Mouse (Mus musculus) kidney, adult 2 months (tissue): ENCODE data around the gene Art4. TPM values are rescaled to one million over a fixed set of nuclear protein-coding genes. Genes with fewer than 3 reads are reported as not detected.

Source experiments
- DNase-seq: peaks from one replicate; pipeline ENCODE4 v3.0.0; 2021
- H3K27ac ChIP-seq: fragments of 200-500 bp; 2 replicates; pipeline ENCODE4 v1.5.1; 2012; ENCODE audit warnings: low read depth, low read length, control low read depth, inconsistent platforms; ENCODE audit not compliant: insufficient read depth
- H3K27me3 ChIP-seq: fragments of 200-500 bp; replicated peaks from 2 replicates; pipeline ENCODE4 v1.6.1; 2012; ENCODE audit warnings: mild to moderate bottlenecking, moderate library complexity, low read length, inconsistent platforms; ENCODE audit not compliant: control insufficient read depth, insufficient read depth
- H3K36me3 ChIP-seq: fragments of 200-500 bp; 2 replicates; pipeline ENCODE4 v1.6.1; 2012; ENCODE audit warnings: mild to moderate bottlenecking, moderate library complexity, low read length, inconsistent platforms; ENCODE audit not compliant: control insufficient read depth, insufficient read depth
- H3K4me1 ChIP-seq: fragments of 200-500 bp; 2 replicates; pipeline ENCODE4 v1.6.1; 2011; ENCODE audit warnings: low read length; ENCODE audit not compliant: control insufficient read depth, insufficient read depth
- H3K4me3 ChIP-seq: fragments of 200-500 bp; 2 replicates; pipeline ENCODE4 v1.5.1; 2011; ENCODE audit warnings: mild to moderate bottlenecking, low read depth, low read length, control low read depth; ENCODE audit not compliant: insufficient read depth
- CTCF ChIP-seq: fragments of 200-500 bp; conservative IDR thresholded peaks from 2 replicates; pipeline ENCODE4 v1.5.1; 2011; ENCODE audit warnings: low read depth, mild to moderate bottlenecking, control low read depth, low read length, moderate library complexity, mixed read lengths; ENCODE audit not compliant: insufficient read depth, insufficient read length
- POLR2A ChIP-seq: fragments of 200-500 bp; IDR thresholded peaks from one replicate; pipeline ENCODE4 v1.6.1; 2011; ENCODE audit warnings: low read depth, low read length, control low read depth
- WGBS: fragments of 180-500 bp; shearing (Covaris S2); methylation state at CpG from one replicate; pipeline ENCODE4 v1.1.7; 2018; 5-methylcytosine and 5-hydroxymethylcytosine counted together
- polyA plus RNA-seq: library from polyadenylated mRNA; depleted of rRNA; stranded (reverse); fragments of >200 nt; gene quantifications from 2 replicates; pipeline ENCODE4 v1.2.3, GENCODE M21; 2012

The Art4 gene
- polyA plus RNA-seq, 1 experiment: 4.9 TPM

GRCm38 (mm10) chr6:136898954-136899353 lies 41.4 kb upstream of the Art4 start:
- Histone ChIP-seq H3K27ac (no peak overlapping the region), H3K36me3 (no peaks in the 10 kb centered on the region), H3K4me3 (no peak overlapping the region), H3K4me1 (no peaks in the 10 kb centered on the region), H3K27me3 (no peaks in the 10 kb centered on the region)
- TF ChIP-seq CTCF: no peak
- TF ChIP-seq POLR2A: no peak
- DNase-seq: no peak
- 72% methylated on average over 2 of the region's 2 CpGs for WGBS

DNA sequence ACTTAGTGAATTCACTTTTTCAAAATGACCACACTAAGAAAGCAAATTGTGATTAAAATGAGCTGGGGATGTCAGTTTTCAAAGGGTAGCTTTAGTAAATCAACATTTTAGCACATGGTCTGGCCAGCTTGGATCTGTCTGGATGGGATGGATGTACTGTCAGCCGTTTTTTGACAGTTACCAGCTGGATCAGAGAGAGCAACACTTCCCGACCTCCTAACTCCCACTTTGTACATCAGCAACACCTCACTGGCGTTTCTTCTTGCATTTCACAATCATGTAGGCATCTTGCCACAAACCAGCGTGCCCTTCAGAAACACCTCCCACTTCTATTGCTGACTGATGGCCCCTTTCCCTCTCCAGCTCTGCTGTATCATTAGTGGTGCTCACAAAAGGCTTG lies 40.7 kb upstream of the Art4 start:
- peak overlapping the region; percentile 55 for H3K27ac ChIP-seq

DNA sequence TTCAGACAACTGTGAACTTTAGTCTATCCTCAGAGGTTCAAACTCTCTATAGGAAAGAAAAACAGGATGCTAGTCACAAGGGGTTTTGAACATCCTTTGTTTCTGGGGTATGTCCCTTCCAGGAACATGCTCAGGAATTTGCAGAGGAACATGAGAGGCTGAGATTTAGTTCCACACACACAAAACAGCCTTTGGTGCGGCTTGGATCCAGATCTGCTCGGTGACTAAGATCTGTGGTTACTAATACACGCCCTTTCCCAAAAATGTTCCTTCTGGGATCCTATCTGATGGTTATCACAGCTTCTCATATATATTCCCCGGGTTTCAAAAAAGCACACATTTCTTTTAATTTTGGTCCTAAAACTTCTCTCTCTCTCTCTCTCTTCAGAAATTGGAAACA lies 40.3 kb upstream of the Art4 start:
- Histone ChIP-seq H3K4me1 (no peaks in the 10 kb centered on the region), H3K27me3 (no peaks in the 10 kb centered on the region), H3K4me3 (no peak overlapping the region), H3K36me3 (no peaks in the 10 kb centered on the region), H3K27ac (peak overlapping the region; percentile 64)
- DNase-seq: no peak
- 68% methylated on average over 4 of the region's 4 CpGs for WGBS
- no peak for TF ChIP-seq POLR2A
- TF ChIP-seq CTCF: no peak

More for the DNA sequence above, 40.7 kb upstream of the Art4 start:
- no peaks in the 10 kb centered on the region for H3K27me3 ChIP-seq
- no peak for DNase-seq
- H3K36me3 ChIP-seq: no peaks in the 10 kb centered on the region
- H3K4me3 ChIP-seq: no peak overlapping the region
- TF ChIP-seq CTCF: no peak
- no peak for TF ChIP-seq POLR2A
- WGBS: 37% methylated on average over 4 of the region's 4 CpGs
- H3K4me1 ChIP-seq: no peaks in the 10 kb centered on the region

DNA sequence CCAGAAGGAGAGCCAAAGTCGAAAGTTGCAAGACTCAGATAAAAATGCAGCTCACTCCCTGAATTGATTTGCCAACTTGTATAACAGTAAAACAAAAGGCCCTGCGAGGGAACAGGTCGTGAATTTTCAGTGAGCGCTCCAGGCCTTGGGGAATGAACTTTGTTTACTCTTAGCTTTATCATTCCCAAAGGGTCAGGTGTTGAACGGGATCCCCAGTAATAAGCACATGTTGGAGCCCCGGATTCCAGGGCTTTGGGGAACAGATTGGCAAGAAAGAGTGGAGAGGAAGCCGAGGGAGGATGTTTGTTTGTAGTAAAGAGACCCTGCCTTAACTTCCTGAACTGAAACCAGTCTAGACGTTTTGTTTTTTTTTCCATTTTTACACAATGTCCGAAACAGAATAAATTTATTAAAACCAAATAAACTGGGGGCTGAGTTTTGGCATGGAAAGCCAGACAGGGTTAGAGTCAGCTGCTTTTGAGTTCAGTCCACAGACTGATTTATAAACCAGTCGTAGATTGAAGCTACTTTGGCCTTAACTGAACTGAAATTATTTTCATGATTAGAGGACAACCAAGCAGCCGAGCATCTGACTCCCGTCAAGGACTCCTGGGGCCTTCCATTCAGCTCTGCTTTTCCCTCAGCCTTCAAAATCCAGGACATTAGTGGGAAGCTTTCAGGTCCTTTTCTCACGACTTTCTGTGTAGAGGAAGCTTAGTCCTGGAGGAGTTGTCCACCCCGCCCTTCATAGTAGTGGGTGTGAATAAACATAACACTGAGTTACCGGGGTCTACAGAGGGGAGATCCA lies 37.2 kb upstream of the Art4 start:
- Histone ChIP-seq H3K4me3 (no peak overlapping the region), H3K4me1 (no peaks in the 10 kb centered on the region), H3K27ac (peak overlapping the region; percentile 55), H3K36me3 (no peaks in the 10 kb centered on the region), H3K27me3 (no peaks in the 10 kb centered on the region)
- TF ChIP-seq CTCF (no peak), POLR2A (no peak)
- WGBS: 46% methylated on average over 15 of the region's 15 CpGs
- DNase-seq: peak; percentile 60

DNA sequence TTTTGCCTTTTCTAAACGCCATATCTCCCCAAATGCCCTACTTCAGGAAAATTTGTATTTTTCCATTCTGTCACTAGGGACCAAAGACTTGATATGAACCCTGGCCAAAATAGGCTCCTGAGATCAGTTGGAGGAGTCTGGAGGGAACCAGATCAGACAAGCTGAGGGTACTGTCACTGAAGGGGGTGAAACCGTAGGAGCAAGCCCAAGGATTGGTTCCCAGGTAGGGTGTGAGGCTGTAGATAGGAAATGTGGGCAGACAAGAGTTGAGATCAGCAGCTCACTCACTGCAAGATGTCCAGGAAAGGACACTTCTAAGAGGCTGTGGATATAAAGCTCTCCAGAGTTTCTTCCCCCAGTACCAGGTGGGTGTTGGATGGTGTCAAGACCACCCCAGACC lies 34.5 kb upstream of the Art4 start:
- peak overlapping the region; percentile 4 for H3K27ac ChIP-seq
- TF ChIP-seq CTCF (no peak), POLR2A (no peak)

GRCm38 (mm10) chr6:136889554-136889953 lies 32.0 kb upstream of the Art4 start:
- DNase-seq: no peak
- TF ChIP-seq POLR2A (no peak), CTCF (no peak)
- Histone ChIP-seq H3K4me1 (no peaks in the 10 kb centered on the region; the same call in 1 of the 2 replicates), H3K36me3 (no peaks in the 10 kb centered on the region), H3K4me3 (no peak overlapping the region), H3K27ac (no peak overlapping the region), H3K27me3 (no peaks in the 10 kb centered on the region)
- WGBS: 90% methylated on average over 6 of the region's 6 CpGs

More for the DNA sequence above, 34.5 kb upstream of the Art4 start:
- H3K27me3 ChIP-seq: no peaks in the 10 kb centered on the region
- no peak for DNase-seq
- 77% methylated on average over 2 of the region's 2 CpGs for WGBS
- H3K4me3 ChIP-seq: no peak overlapping the region
- no peaks in the 10 kb centered on the region; the same call in 1 of the 2 replicates for H3K4me1 ChIP-seq
- no peaks in the 10 kb centered on the region for H3K36me3 ChIP-seq

- no peak for DNase-seq
- no peak for TF ChIP-seq POLR2A
- no peak for TF ChIP-seq CTCF
Measured at GRCm38 (mm10) chr6:136889067-136889466, 31.5 kb upstream of the Art4 start.

More at GRCm38 (mm10) chr6:136889067-136889466, 31.5 kb upstream of the Art4 start:
- H3K4me3 ChIP-seq: no peak overlapping the region
- 92% methylated on average over 6 of the region's 6 CpGs for WGBS
- H3K36me3 ChIP-seq: no peaks in the 10 kb centered on the region
- H3K27ac ChIP-seq: no peak overlapping the region
- H3K27me3 ChIP-seq: no peaks in the 10 kb centered on the region
- no peaks in the 10 kb centered on the region; the same call in 1 of the 2 replicates for H3K4me1 ChIP-seq
